Mouse (Mus musculus) liver, embryonic 14.5 days (tissue): Measurements from ENCODE around the gene Elavl2.

Source experiments
- CTCF ChIP-seq: IDR thresholded peaks from 2 replicates; pipeline ENCODE4 v1.5.1; 2016; ENCODE audit warnings: antibody characterized with exemption, low read depth, control low read depth
- EP300 ChIP-seq: IDR thresholded peaks from 2 replicates; pipeline ENCODE4 v1.6.1; 2016; ENCODE audit warnings: antibody characterized with exemption, low read depth

GRCm38 (mm10) chr4:91263733-91264440 lies 136.7 kb downstream of the Elavl2 start:
- TF ChIP-seq EP300 (no peak), CTCF (no peak)
